Mouse (Mus musculus) heart, embryonic 11.5 days (tissue): ENCODE data around the gene Myh11. TPM values are rescaled to one million over a fixed set of nuclear protein-coding genes. Genes with fewer than 3 reads are reported as not detected.

Experiments used
- ATAC-seq: fragments of 200-750 bp; cut with Nextera tagmentation; replicated peaks from 2 replicates; pipeline ENCODE4 v1.8.0; 2017; ENCODE audit warnings: moderate library complexity; ENCODE audit not compliant: insufficient number of reproducible peaks, low FRiP score, low TSS enrichment
- H3K27ac ChIP-seq: fragments of 300-500 bp; sonication (generic); 2 replicates; pipeline ENCODE4 v1.5.1; 2014; ENCODE audit warnings: mild to moderate bottlenecking, low read depth, low read length
- H3K27me3 ChIP-seq: fragments of 300-500 bp; sonication (generic); 2 replicates; pipeline ENCODE4 v1.6.1; 2014; ENCODE audit warnings: mild to moderate bottlenecking, low read length, mixed read lengths; ENCODE audit not compliant: control insufficient read depth, insufficient read depth
- H3K36me3 ChIP-seq: fragments of 300-500 bp; sonication (generic); 2 replicates; pipeline ENCODE4 v1.6.1; 2014; ENCODE audit warnings: mild to moderate bottlenecking, low read length, moderate library complexity, mixed read lengths; ENCODE audit not compliant: control insufficient read depth, insufficient read depth
- H3K4me1 ChIP-seq: fragments of 300-500 bp; sonication (generic); 2 replicates; pipeline ENCODE4 v1.6.1; 2014; ENCODE audit warnings: low read length; ENCODE audit not compliant: control insufficient read depth, insufficient read depth
- H3K4me2 ChIP-seq: fragments of 300-500 bp; sonication (generic); 2 replicates; pipeline ENCODE4 v1.6.1; 2014; ENCODE audit warnings: mild to moderate bottlenecking, moderate library complexity
- H3K4me3 ChIP-seq: fragments of 300-500 bp; sonication (generic); 2 replicates; pipeline ENCODE4 v1.5.1; 2014; ENCODE audit warnings: low read depth, low read length
- H3K9ac ChIP-seq: fragments of 300-500 bp; sonication (generic); 2 replicates; pipeline ENCODE4 v1.6.1; 2014; ENCODE audit warnings: mild to moderate bottlenecking, low read depth, low read length, moderate library complexity
- H3K9me3 ChIP-seq: fragments of 300-500 bp; sonication (generic); replicated peaks from 2 replicates; pipeline ENCODE4 v1.6.1; 2016; ENCODE audit warnings: low read length; ENCODE audit not compliant: control insufficient read depth
- WGBS: fragments of 180-500 bp; shearing (Covaris S2); extraction: QIAGEN DNeasy Blood & Tissue Kit; methylation state at CpG from one replicate; pipeline ENCODE4 v1.1.7; 2014; ENCODE audit not compliant: insufficient replicate concordance; 5-methylcytosine and 5-hydroxymethylcytosine counted together
- polyA plus RNA-seq: library from polyadenylated mRNA; unstranded; fragments of >200 nt; fragmentation: Nextera tagmentation; extraction: Ambion mirVana; gene quantifications from 2 replicates; pipeline ENCODE4 v1.2.1, GENCODE M21; 2014

The Myh11 gene
- polyA plus RNA-seq, 1 experiment from 2014 or later = 1.8 TPM

GRCm38 (mm10) chr16:14308245-14309073 is 17.3 kb upstream of the Myh11 start:
- WGBS = 73% methylated on average over 6 of the region's 6 CpGs
- H3K27me3 ChIP-seq = no peaks in the 10 kb centered on the region
- H3K4me1 ChIP-seq = no peaks in the 10 kb centered on the region
- peak overlapping the region; percentile 2; the same call in 1 of the 2 replicates for H3K4me2 ChIP-seq
- peaks cover 5% of the 10 kb centered on the region; the same call in 1 of the 2 replicates for H3K36me3 ChIP-seq
- no peaks in the 10 kb centered on the region for H3K9me3 ChIP-seq
- no peak overlapping the region for H3K4me3 ChIP-seq
- no peak overlapping the region for H3K9ac ChIP-seq
- ATAC-seq = peak; percentile 68
- H3K27ac ChIP-seq = peak overlapping the region; percentile 38; the same call in 1 of the 2 replicates

- Histone ChIP-seq H3K27me3 (no peaks in the 10 kb centered on the region), H3K27ac (no peak overlapping the region), H3K9ac (no peak overlapping the region), H3K4me3 (no peak overlapping the region), H3K9me3 (no peaks in the 10 kb centered on the region), H3K36me3 (peaks cover 3% of the 10 kb centered on the region; the same call in 1 of the 2 replicates), H3K4me2 (no peak overlapping the region), H3K4me1 (no peaks in the 10 kb centered on the region)
- ATAC-seq = no peak
- 69% methylated on average over 1 of the region's 1 CpGs for WGBS
These were observed 16.2 kb upstream of the Myh11 start for GRCm38 (mm10) chr16:14307373-14307772.

GRCm38 (mm10) chr16:14306451-14306850 is 15.3 kb upstream of the Myh11 start:
- Histone ChIP-seq H3K9me3 (no peaks in the 10 kb centered on the region), H3K4me3 (no peak overlapping the region), H3K4me2 (no peak overlapping the region), H3K27ac (no peak overlapping the region), H3K27me3 (no peaks in the 10 kb centered on the region), H3K4me1 (no peaks in the 10 kb centered on the region), H3K36me3 (peaks cover 3% of the 10 kb centered on the region; the same call in 1 of the 2 replicates), H3K9ac (no peak overlapping the region)
- ATAC-seq = no peak
- WGBS = 95% methylated on average over 1 of the region's 1 CpGs

- no peaks in the 10 kb centered on the region for H3K9me3 ChIP-seq
- no peaks in the 10 kb centered on the region for H3K27me3 ChIP-seq
- no peak overlapping the region for H3K9ac ChIP-seq
- H3K4me1 ChIP-seq = no peaks in the 10 kb centered on the region
- no peak overlapping the region for H3K4me2 ChIP-seq
- H3K4me3 ChIP-seq = no peak overlapping the region
- H3K27ac ChIP-seq = no peak overlapping the region
- WGBS = 86% methylated on average over 3 of the region's 3 CpGs
- H3K36me3 ChIP-seq = peaks cover 12% of the 10 kb centered on the region
- ATAC-seq = no peak
These were observed 13.6 kb upstream of the Myh11 start for GRCm38 (mm10) chr16:14304791-14305190.

GRCm38 (mm10) chr16:14303676-14304075 is 12.5 kb upstream of the Myh11 start:
- WGBS = 72% methylated on average over 7 of the region's 7 CpGs
- H3K4me1 ChIP-seq = no peaks in the 10 kb centered on the region

GRCm38 (mm10) chr16:14303148-14303547 is 12.0 kb upstream of the Myh11 start:
- no peak for ATAC-seq
- Histone ChIP-seq H3K27me3 (no peaks in the 10 kb centered on the region), H3K9me3 (no peaks in the 10 kb centered on the region), H3K4me3 (no peak overlapping the region), H3K4me2 (no peak overlapping the region), H3K9ac (no peak overlapping the region), H3K36me3 (peaks cover 16% of the 10 kb centered on the region), H3K27ac (no peak overlapping the region), H3K4me1 (no peaks in the 10 kb centered on the region)
- WGBS = 84% methylated on average over 2 of the region's 2 CpGs

More at GRCm38 (mm10) chr16:14303676-14304075, 12.5 kb upstream of the Myh11 start:
- no peak for ATAC-seq
- Histone ChIP-seq H3K4me2 (no peak overlapping the region), H3K4me3 (no peak overlapping the region), H3K27ac (no peak overlapping the region), H3K9me3 (no peaks in the 10 kb centered on the region), H3K36me3 (peaks cover 18% of the 10 kb centered on the region), H3K9ac (no peak overlapping the region), H3K27me3 (no peaks in the 10 kb centered on the region)

- H3K36me3 ChIP-seq = peaks cover 16% of the 10 kb centered on the region
- 80% methylated on average over 4 of the region's 4 CpGs for WGBS
- no peaks in the 10 kb centered on the region for H3K4me1 ChIP-seq
- H3K27me3 ChIP-seq = peaks cover 20% of the 10 kb centered on the region
- no peak overlapping the region for H3K27ac ChIP-seq
- H3K9ac ChIP-seq = no peak overlapping the region
- no peak overlapping the region for H3K4me2 ChIP-seq
- no peak overlapping the region for H3K4me3 ChIP-seq
- ATAC-seq = no peak
- no peaks in the 10 kb centered on the region for H3K9me3 ChIP-seq
These were observed 7.3 kb upstream of the Myh11 start for GRCm38 (mm10) chr16:14298461-14298860.

- no peak overlapping the region for H3K27ac ChIP-seq
- no peak overlapping the region for H3K4me3 ChIP-seq
- H3K36me3 ChIP-seq = peaks cover 16% of the 10 kb centered on the region
- peaks cover 27% of the 10 kb centered on the region for H3K27me3 ChIP-seq
- WGBS = 90% methylated on average over 4 of the region's 4 CpGs
- no peak for ATAC-seq
- H3K4me2 ChIP-seq = no peak overlapping the region
- H3K4me1 ChIP-seq = no peaks in the 10 kb centered on the region
- no peaks in the 10 kb centered on the region for H3K9me3 ChIP-seq
- no peak overlapping the region for H3K9ac ChIP-seq
These were observed 6.6 kb upstream of the Myh11 start for GRCm38 (mm10) chr16:14297746-14298145.

GRCm38 (mm10) chr16:14297137-14297536 is 6.0 kb upstream of the Myh11 start:
- no peak for ATAC-seq
- Histone ChIP-seq H3K9ac (no peak overlapping the region), H3K9me3 (no peaks in the 10 kb centered on the region), H3K36me3 (peaks cover 16% of the 10 kb centered on the region), H3K4me2 (no peak overlapping the region), H3K4me1 (no peaks in the 10 kb centered on the region), H3K27ac (no peak overlapping the region), H3K4me3 (no peak overlapping the region), H3K27me3 (peaks cover 33% of the 10 kb centered on the region)
- WGBS = 80% methylated on average over 3 of the region's 3 CpGs
